Mouse (Mus musculus) cerebellum, adult 2 months (tissue): ENCODE data around the gene 4931409K22Rik.

Experiments used
- CTCF ChIP-seq: fragments of 200-500 bp; IDR thresholded peaks from 2 replicates; pipeline ENCODE4 v1.5.1; 2011; ENCODE audit warnings: low read depth, mild to moderate bottlenecking, control low read depth, low read length, moderate library complexity, borderline replicate concordance; ENCODE audit not compliant: insufficient read depth
- POLR2A ChIP-seq: fragments of 200-500 bp; IDR thresholded peaks from 2 replicates; pipeline ENCODE4 v1.6.1; 2011; ENCODE audit warnings: low read length, control low read depth, borderline replicate concordance; ENCODE audit not compliant: insufficient read depth

DNA sequence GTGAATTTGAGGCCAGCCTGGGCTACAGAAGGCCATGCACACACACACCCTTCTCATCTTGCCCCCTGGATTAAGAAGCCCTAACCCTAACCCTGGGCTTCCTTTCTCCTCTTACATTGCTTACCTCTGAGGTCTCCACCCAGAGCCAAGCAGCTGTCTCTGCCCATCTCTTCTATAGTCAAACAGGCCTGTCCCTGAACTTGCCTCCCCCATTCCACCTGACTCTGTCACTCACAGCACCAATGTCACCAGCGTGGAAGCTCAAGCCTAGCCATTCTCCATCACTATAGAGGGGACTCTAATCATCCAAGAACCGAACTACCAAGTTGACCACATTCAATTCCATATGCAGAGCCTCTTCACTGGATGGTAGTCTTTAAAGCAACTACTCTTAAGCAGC, 43.6 kb upstream of the 4931409K22Rik start:
- TF ChIP-seq CTCF (no peak), POLR2A (no peak)
